Mouse (Mus musculus) liver, postnatal 0 days (tissue): Measurements from ENCODE around the gene Icam1. TPM values are rescaled to one million over a fixed set of nuclear protein-coding genes. Genes with fewer than 3 reads are reported as not detected.

Experiments
- ATAC-seq: fragments of 200-750 bp; cut with Nextera tagmentation; 2 replicates; pipeline ENCODE4 v1.8.0; 2017; ENCODE audit warnings: mild to moderate bottlenecking, moderate library complexity
- DNase-seq: peaks from one replicate; pipeline ENCODE4 v3.0.0-alpha.2; 2016
- H3K27ac ChIP-seq: fragments of 300-500 bp; sonication (generic); 2 replicates; pipeline ENCODE4 v1.5.1; 2014; ENCODE audit warnings: antibody characterized with exemption, moderate library complexity, mild to moderate bottlenecking, low read depth
- H3K27me3 ChIP-seq: fragments of 300-500 bp; sonication (generic); 2 replicates; pipeline ENCODE4 v1.6.1; 2014; ENCODE audit warnings: low read length, control low read depth, mixed read lengths; ENCODE audit not compliant: insufficient read depth
- H3K36me3 ChIP-seq: fragments of 300-500 bp; sonication (generic); replicated peaks from 2 replicates; pipeline ENCODE4 v1.6.1; 2014; ENCODE audit warnings: mild to moderate bottlenecking, control low read depth, low read length, moderate library complexity, mixed read lengths; ENCODE audit not compliant: insufficient read depth
- H3K4me1 ChIP-seq: fragments of 300-500 bp; sonication (generic); 2 replicates; pipeline ENCODE4 v1.6.1; 2014; ENCODE audit warnings: antibody characterized with exemption, mild to moderate bottlenecking, control low read depth; ENCODE audit not compliant: insufficient read depth
- H3K4me2 ChIP-seq: fragments of 300-500 bp; sonication (generic); 2 replicates; pipeline ENCODE4 v1.6.1; 2014; ENCODE audit warnings: low read depth, mild to moderate bottlenecking, low read length, moderate library complexity, mixed read lengths
- H3K4me3 ChIP-seq: fragments of 300-500 bp; sonication (generic); 2 replicates; pipeline ENCODE4 v1.5.1; 2014; ENCODE audit warnings: low read depth, low read length
- H3K9ac ChIP-seq: fragments of 300-500 bp; sonication (generic); replicated peaks from 2 replicates; pipeline ENCODE4 v1.6.1; 2014; ENCODE audit warnings: mild to moderate bottlenecking, moderate library complexity
- H3K9me3 ChIP-seq: fragments of 300-500 bp; sonication (generic); 2 replicates; pipeline ENCODE4 v1.6.1; 2016; ENCODE audit warnings: mild to moderate bottlenecking, control low read depth, low read length, mixed read lengths
- CTCF ChIP-seq: sonication (generic); IDR thresholded peaks from 2 replicates; pipeline ENCODE4 v1.5.1; 2016; ENCODE audit warnings: antibody characterized with exemption, low read depth
- EP300 ChIP-seq: IDR thresholded peaks from 2 replicates; pipeline ENCODE4 v1.6.1; 2016; ENCODE audit warnings: antibody characterized with exemption, low read depth, mild to moderate bottlenecking
- WGBS: fragments of 180-500 bp; shearing (Covaris S2); extraction: QIAGEN DNeasy Blood & Tissue Kit; methylation state at CpG from one replicate; pipeline ENCODE4 v1.1.7; 2014; ENCODE audit not compliant: insufficient replicate concordance; 5-methylcytosine and 5-hydroxymethylcytosine counted together
- microRNA counts: library from miRNA; unstranded; fragments of <30 nt; microRNA quantifications from one replicate; lab custom pipeline; 2015
- microRNA-seq: library from miRNA; unstranded; fragments of <30 nt; microRNA quantifications from one replicate; pipeline ENCODE4, GENCODE M21; 2016
- polyA plus RNA-seq: library from polyadenylated mRNA; unstranded; fragments of >200 nt; fragmentation: Nextera tagmentation; extraction: Ambion mirVana; gene quantifications from 2 replicates; pipeline ENCODE4 v1.2.1, GENCODE M21; 2015

Gene Icam1
- polyA plus RNA-seq, 1 experiment from 2014 or later = 12.7 TPM

- no peaks in the 10 kb centered on the region for H3K27me3 ChIP-seq
- H3K9me3 ChIP-seq = no peaks in the 10 kb centered on the region
- peak overlapping the region; percentile 64 for H3K27ac ChIP-seq
- no peak for TF ChIP-seq CTCF
- H3K4me2 ChIP-seq = peak overlapping the region; percentile 88
- peaks cover 37% of the 10 kb centered on the region for H3K36me3 ChIP-seq
- H3K9ac ChIP-seq = no peak overlapping the region
- H3K4me3 ChIP-seq = no peak overlapping the region
- ATAC-seq (no peak), DNase-seq (no peak)
- 68% methylated on average over 1 of the region's 1 CpGs for WGBS
- H3K4me1 ChIP-seq = peaks cover 16% of the 10 kb centered on the region
Observed at GRCm38 (mm10) chr9:21074173-21074572, 58.4 kb downstream of the Icam1 start.

- Histone ChIP-seq H3K4me2 (no peak overlapping the region), H3K9me3 (no peaks in the 10 kb centered on the region), H3K27me3 (no peaks in the 10 kb centered on the region), H3K27ac (no peak overlapping the region), H3K36me3 (peaks cover 49% of the 10 kb centered on the region), H3K4me3 (no peak overlapping the region), H3K4me1 (peaks cover 16% of the 10 kb centered on the region), H3K9ac (no peak overlapping the region)
- TF ChIP-seq EP300 (no peak), CTCF (no peak)
- DNase-seq (no peak), ATAC-seq (no peak)
- WGBS = 92% methylated on average over 3 of the region's 3 CpGs
Observed at GRCm38 (mm10) chr9:21075625-21076024, 59.8 kb downstream of the Icam1 start.

MicroRNAs within 50 kb of the gene (microRNA counts, 519-probe panel; counts per million panel counts)
- not detected for microRNA mmu-miR-1900 (lab: Ali Mortazavi, UCI)

Small RNA genes lying within 50 kb of the gene (microRNA-seq; reads per million reads assigned to microRNA genes)
- gene Mir1900 (not detected), gene Mir7082 (not detected)

Other genes with a start within 250 kb of the Icam1 start
- 0.83 and 1.0 TPM in 2 replicates for gene Col5a3, start 200.9 kb upstream of the Icam1 start, polyA plus RNA-seq
- gene Rdh8, start 197.5 kb upstream of the Icam1 start, polyA plus RNA-seq = not detected in 2 replicates
- 3.5 and 5.4 TPM in 2 replicates for gene A230050P20Rik, start 147.3 kb upstream of the Icam1 start, polyA plus RNA-seq
- 16.6 TPM in 2 replicates for gene Angptl6, start 136.3 kb upstream of the Icam1 start, polyA plus RNA-seq
- gene Ppan, start 127.8 kb upstream of the Icam1 start, polyA plus RNA-seq = 32.4 and 32.5 TPM in 2 replicates
- 128 and 129 TPM in 2 replicates for gene Eif3g, start 117.4 kb upstream of the Icam1 start, polyA plus RNA-seq
- gene Dnmt1, start 56.1 kb upstream of the Icam1 start, polyA plus RNA-seq = 20.3 and 24.5 TPM in 2 replicates
- gene S1pr2, start 39.2 kb upstream of the Icam1 start, polyA plus RNA-seq = 2.4 and 3.1 TPM in 2 replicates
- 54.6 and 55.0 TPM in 2 replicates for gene Mrpl4, start 13.2 kb upstream of the Icam1 start, polyA plus RNA-seq
- 57.7 and 58.5 TPM in 2 replicates for gene Icam4, start 13.4 kb downstream of the Icam1 start, polyA plus RNA-seq
- gene Icam5, start 16.1 kb downstream of the Icam1 start, polyA plus RNA-seq = 0.05 and 0.08 TPM in 2 replicates
- gene Zglp1, start 51.1 kb downstream of the Icam1 start, polyA plus RNA-seq = 0.51 TPM in 1 of 2 replicates, not detected in the other
- gene Gm49373, start 57.1 kb downstream of the Icam1 start, polyA plus RNA-seq = 0.06 and 0.11 TPM in 2 replicates
- gene Fdx1l, start 57.6 kb downstream of the Icam1 start, polyA plus RNA-seq = 26.7 and 29.9 TPM in 2 replicates
- 0.40 and 0.61 TPM in 2 replicates for gene Gm38431, start 76.0 kb downstream of the Icam1 start, polyA plus RNA-seq
- 8.3 and 9.5 TPM in 2 replicates for gene Raver1, start 76.0 kb downstream of the Icam1 start, polyA plus RNA-seq
- 4.5 and 5.4 TPM in 2 replicates for gene Tyk2, start 115.3 kb downstream of the Icam1 start, polyA plus RNA-seq
- gene Cdc37, start 134.0 kb downstream of the Icam1 start, polyA plus RNA-seq = 81.1 and 84.1 TPM in 2 replicates
- 1.4 and 1.5 TPM in 2 replicates for gene Pde4a, start 149.7 kb downstream of the Icam1 start, polyA plus RNA-seq
- 22.9 and 26.5 TPM in 2 replicates for gene Keap1, start 223.4 kb downstream of the Icam1 start, polyA plus RNA-seq
- 0.08 and 0.17 TPM in 2 replicates for gene S1pr5, start 232.5 kb downstream of the Icam1 start, polyA plus RNA-seq
- 49.3 and 51.2 TPM in 2 replicates for gene Atg4d, start 249.3 kb downstream of the Icam1 start, polyA plus RNA-seq